Mouse (Mus musculus): Measurements from ENCODE around the gene Mef2d. TPM values are rescaled to one million over a fixed set of nuclear protein-coding genes. Genes with fewer than 3 reads are reported as not detected.

Gene Mef2d
- polyA plus RNA-seq, 1 experiment from 2014 or later = 16.4 TPM

GRCm38 (mm10) chr3:88205563-88206491 is 63.7 kb downstream of the Mef2d start:
- peak; percentile 81 for ATAC-seq
- no peaks in the 10 kb centered on the region for H3K36me3 ChIP-seq (ENCODE audit: control insufficient read depth, insufficient read depth, low read length)
- peak overlapping the region; percentile 82 for H3K9ac ChIP-seq (ENCODE audit: low read depth, low read length)
- peak overlapping the region; percentile 60 for H3K4me3 ChIP-seq (ENCODE audit: low read length)
- H3K4me2 ChIP-seq (ENCODE audit: low read length) = peak overlapping the region; percentile 79
- H3K4me1 ChIP-seq (ENCODE audit: control insufficient read depth, insufficient read depth, low read depth, low read length) = peaks cover 58% of the 10 kb centered on the region
- WGBS = 6% methylated on average over 8 of the region's 8 CpGs
- H3K9me3 ChIP-seq (ENCODE audit: control insufficient read depth, low read length) = no peaks in the 10 kb centered on the region
- peak overlapping the region; percentile 96 for H3K27ac ChIP-seq (ENCODE audit: low read depth, low read length)
- no peaks in the 10 kb centered on the region; the same call in none of the 2 replicates for H3K27me3 ChIP-seq (replicated peaks; ENCODE audit: control insufficient read depth, insufficient read depth, low read length)

- Histone ChIP-seq H3K4me2 (ENCODE audit: low read length) (peak overlapping the region; percentile 79), H3K4me1 (ENCODE audit: control insufficient read depth, insufficient read depth, low read depth, low read length) (peaks cover 57% of the 10 kb centered on the region), H3K9ac (ENCODE audit: low read depth, low read length) (peak overlapping the region; percentile 82), H3K36me3 (ENCODE audit: control insufficient read depth, insufficient read depth, low read length) (no peaks in the 10 kb centered on the region), H3K4me3 (ENCODE audit: low read length) (peak overlapping the region; percentile 60), H3K27ac (ENCODE audit: low read depth, low read length) (peak overlapping the region; percentile 96), H3K27me3 (replicated peaks; ENCODE audit: control insufficient read depth, insufficient read depth, low read length) (no peaks in the 10 kb centered on the region; the same call in none of the 2 replicates), H3K9me3 (ENCODE audit: control insufficient read depth, low read length) (no peaks in the 10 kb centered on the region)
- 4% methylated on average over 3 of the region's 3 CpGs for WGBS
- ATAC-seq = peak; percentile 35
These were observed 64.3 kb downstream of the Mef2d start for GRCm38 (mm10) chr3:88206500-88206899.

GRCm38 (mm10) chr3:88206901-88207371 is 64.8 kb downstream of the Mef2d start:
- Histone ChIP-seq H3K27ac (ENCODE audit: low read depth, low read length) (peak overlapping the region; percentile 96), H3K4me2 (ENCODE audit: low read length) (peak overlapping the region; percentile 79), H3K9ac (ENCODE audit: low read depth, low read length) (peak overlapping the region; percentile 82), H3K4me1 (ENCODE audit: control insufficient read depth, insufficient read depth, low read depth, low read length) (peaks cover 58% of the 10 kb centered on the region), H3K27me3 (replicated peaks; ENCODE audit: control insufficient read depth, insufficient read depth, low read length) (no peaks in the 10 kb centered on the region; the same call in none of the 2 replicates), H3K36me3 (ENCODE audit: control insufficient read depth, insufficient read depth, low read length) (peaks cover 2% of the 10 kb centered on the region; the same call in 1 of the 2 replicates), H3K9me3 (ENCODE audit: control insufficient read depth, low read length) (no peaks in the 10 kb centered on the region), H3K4me3 (ENCODE audit: low read length) (peak overlapping the region; percentile 60)
- WGBS = 1% methylated on average over 14 of the region's 14 CpGs
- peak; percentile 27 for ATAC-seq

- H3K4me2 ChIP-seq (ENCODE audit: low read length) = peak overlapping the region; percentile 79
- ATAC-seq = no peak
- H3K27me3 ChIP-seq (replicated peaks; ENCODE audit: control insufficient read depth, insufficient read depth, low read length) = no peaks in the 10 kb centered on the region; the same call in none of the 2 replicates
- peak overlapping the region; percentile 96 for H3K27ac ChIP-seq (ENCODE audit: low read depth, low read length)
- 1% methylated on average over 14 of the region's 15 CpGs for WGBS
- H3K4me1 ChIP-seq (ENCODE audit: control insufficient read depth, insufficient read depth, low read depth, low read length) = peaks cover 62% of the 10 kb centered on the region
- H3K9me3 ChIP-seq (ENCODE audit: control insufficient read depth, low read length) = no peaks in the 10 kb centered on the region
- peak overlapping the region; percentile 60 for H3K4me3 ChIP-seq (ENCODE audit: low read length)
- H3K9ac ChIP-seq (ENCODE audit: low read depth, low read length) = peak overlapping the region; percentile 82
- peaks cover 3% of the 10 kb centered on the region; the same call in 1 of the 2 replicates for H3K36me3 ChIP-seq (ENCODE audit: control insufficient read depth, insufficient read depth, low read length)
These were observed 65.4 kb downstream of the Mef2d start for GRCm38 (mm10) chr3:88207451-88208100.

- peak overlapping the region; percentile 96 for H3K27ac ChIP-seq (ENCODE audit: low read depth, low read length)
- ATAC-seq = no peak
- 0% methylated on average over 3 of the region's 3 CpGs for whole genome bisulfite sequencing
- H3K9me3 ChIP-seq (ENCODE audit: control insufficient read depth, low read length) = no peaks in the 10 kb centered on the region
- H3K4me1 ChIP-seq (ENCODE audit: control insufficient read depth, insufficient read depth, low read depth, low read length) = peaks cover 60% of the 10 kb centered on the region
- peaks cover 3% of the 10 kb centered on the region; the same call in 1 of the 2 replicates for H3K36me3 ChIP-seq (ENCODE audit: control insufficient read depth, insufficient read depth, low read length)
- no peaks in the 10 kb centered on the region; the same call in none of the 2 replicates for H3K27me3 ChIP-seq (replicated peaks; ENCODE audit: control insufficient read depth, insufficient read depth, low read length)
- H3K4me2 ChIP-seq (ENCODE audit: low read length) = peak overlapping the region; percentile 79
- H3K4me3 ChIP-seq (ENCODE audit: low read length) = peak overlapping the region; percentile 60
- H3K9ac ChIP-seq (ENCODE audit: low read depth, low read length) = peak overlapping the region; percentile 82
These were observed 66.1 kb downstream of the Mef2d start for GRCm38 (mm10) chr3:88208226-88208720.

GRCm38 (mm10) chr3:88209306-88209705 is 67.1 kb downstream of the Mef2d start:
- peak overlapping the region; percentile 60 for H3K4me3 ChIP-seq (ENCODE audit: low read length)
- ATAC-seq = no peak
- peaks cover 3% of the 10 kb centered on the region; the same call in 1 of the 2 replicates for H3K36me3 ChIP-seq (ENCODE audit: control insufficient read depth, insufficient read depth, low read length)
- 3% methylated on average over 6 of the region's 6 CpGs for WGBS
- no peaks in the 10 kb centered on the region; the same call in none of the 2 replicates for H3K27me3 ChIP-seq (replicated peaks; ENCODE audit: control insufficient read depth, insufficient read depth, low read length)
- peak overlapping the region; percentile 96 for H3K27ac ChIP-seq (ENCODE audit: low read depth, low read length)
- no peaks in the 10 kb centered on the region for H3K9me3 ChIP-seq (ENCODE audit: control insufficient read depth, low read length)
- peak overlapping the region; percentile 79 for H3K4me2 ChIP-seq (ENCODE audit: low read length)
- peaks cover 55% of the 10 kb centered on the region for H3K4me1 ChIP-seq (ENCODE audit: control insufficient read depth, insufficient read depth, low read depth, low read length)
- H3K9ac ChIP-seq (ENCODE audit: low read depth, low read length) = peak overlapping the region; percentile 82

- Histone ChIP-seq H3K27me3 (replicated peaks; ENCODE audit: control insufficient read depth, insufficient read depth, low read length) (no peaks in the 10 kb centered on the region; the same call in none of the 2 replicates), H3K4me1 (ENCODE audit: control insufficient read depth, insufficient read depth, low read depth, low read length) (peaks cover 49% of the 10 kb centered on the region), H3K9me3 (ENCODE audit: control insufficient read depth, low read length) (no peaks in the 10 kb centered on the region), H3K36me3 (ENCODE audit: control insufficient read depth, insufficient read depth, low read length) (peaks cover 3% of the 10 kb centered on the region; the same call in 1 of the 2 replicates), H3K4me2 (ENCODE audit: low read length) (peak overlapping the region; percentile 79), H3K9ac (ENCODE audit: low read depth, low read length) (peak overlapping the region; percentile 82), H3K27ac (ENCODE audit: low read depth, low read length) (peak overlapping the region; percentile 96), H3K4me3 (ENCODE audit: low read length) (peak overlapping the region; percentile 60)
- ATAC-seq = no peak
- 0% methylated on average over 2 of the region's 2 CpGs for WGBS
These were observed 67.9 kb downstream of the Mef2d start for GRCm38 (mm10) chr3:88210121-88210520.

DNA sequence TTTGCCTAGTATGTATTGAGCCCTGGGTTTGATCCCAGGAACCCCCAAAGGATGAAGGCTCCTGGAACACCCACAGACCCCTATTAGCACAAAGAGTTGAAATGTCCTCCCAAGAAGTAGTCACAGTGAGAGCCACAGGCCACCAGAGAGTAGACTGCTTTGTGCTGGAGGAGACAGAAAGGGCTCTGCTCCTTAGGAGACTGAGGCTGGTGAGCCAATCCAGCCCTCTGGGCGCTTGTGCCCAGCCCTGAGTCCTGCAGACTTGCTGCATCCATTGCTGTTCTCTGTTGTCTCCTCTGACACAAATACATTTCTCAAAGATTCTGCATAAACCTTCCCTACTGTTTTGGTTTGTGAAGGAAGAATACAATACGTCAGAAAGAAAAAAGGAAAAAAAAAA is 68.7 kb downstream of the Mef2d start:
- no peak for ATAC-seq
- H3K36me3 ChIP-seq (ENCODE audit: control insufficient read depth, insufficient read depth, low read length) = peaks cover 3% of the 10 kb centered on the region; the same call in 1 of the 2 replicates
- peak overlapping the region; percentile 79 for H3K4me2 ChIP-seq (ENCODE audit: low read length)
- peak overlapping the region; percentile 96 for H3K27ac ChIP-seq (ENCODE audit: low read depth, low read length)
- H3K4me1 ChIP-seq (ENCODE audit: control insufficient read depth, insufficient read depth, low read depth, low read length) = peaks cover 41% of the 10 kb centered on the region
- H3K4me3 ChIP-seq (ENCODE audit: low read length) = peak overlapping the region; percentile 60
- peak overlapping the region; percentile 82 for H3K9ac ChIP-seq (ENCODE audit: low read depth, low read length)
- no peaks in the 10 kb centered on the region for H3K9me3 ChIP-seq (ENCODE audit: control insufficient read depth, low read length)
- 6% methylated on average over 2 of the region's 2 CpGs for WGBS
- H3K27me3 ChIP-seq (replicated peaks; ENCODE audit: control insufficient read depth, insufficient read depth, low read length) = no peaks in the 10 kb centered on the region; the same call in 1 of the 2 replicates

Measured in hindbrain, embryonic 16.5 days (tissue).